Mouse (Mus musculus): ENCODE results near the gene Akap6. TPM values are rescaled to one million over a fixed set of nuclear protein-coding genes. Genes with fewer than 3 reads are reported as not detected.

Akap6 gene
- polyA plus RNA-seq, 1 experiment from 2014 or later, result 2.3 TPM

DNA sequence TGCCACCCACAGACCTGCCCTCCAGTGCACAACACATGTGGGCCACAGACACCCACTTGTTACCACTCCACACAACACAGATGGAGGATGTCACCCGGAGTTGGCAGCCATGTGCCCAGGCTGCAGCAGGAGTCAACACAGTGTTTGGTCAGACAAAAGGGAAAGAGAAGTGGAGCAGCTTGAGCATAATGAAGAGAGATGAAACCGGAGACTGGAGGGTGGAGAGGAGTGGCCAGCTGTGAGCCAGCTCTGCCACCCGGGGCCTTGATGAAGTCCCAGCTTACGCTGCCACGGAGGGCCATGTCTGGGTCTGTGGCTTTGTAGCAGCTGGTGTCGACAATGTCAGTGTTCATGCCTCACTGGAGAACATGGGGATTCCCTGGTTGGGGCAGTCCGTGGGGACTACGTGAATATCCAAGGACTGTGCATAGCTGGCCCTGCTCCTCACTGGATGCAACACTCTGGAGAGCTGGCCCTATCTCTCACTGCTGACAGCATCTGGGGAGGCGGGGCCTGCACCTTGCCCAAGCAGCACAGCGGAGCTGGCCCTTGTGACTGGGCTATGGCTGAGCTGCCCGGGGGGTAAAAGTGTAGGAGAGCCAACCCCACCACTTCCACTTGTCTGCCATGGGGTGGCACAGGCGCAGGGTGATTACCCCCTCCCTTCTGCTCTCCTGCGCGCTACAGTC is 148.8 kb downstream of the Akap6 start:
- peak; percentile 75 for DNase-seq (ENCODE audit: low spot score)
- 54% methylated on average over 14 of the region's 14 CpGs for WGBS
- no peaks in the 10 kb centered on the region for H3K27me3 ChIP-seq (ENCODE audit: insufficient read depth, poor library complexity, severe bottlenecking)
- H3K9me3 ChIP-seq, result no peaks in the 10 kb centered on the region
- H3K4me1 ChIP-seq, result peaks cover 38% of the 10 kb centered on the region
- H3K27ac ChIP-seq, result peak overlapping the region; percentile 69; the same call in 1 of the 2 replicates
- H3K4me3 ChIP-seq, result peak overlapping the region; percentile 31
- no peaks in the 10 kb centered on the region for H3K36me3 ChIP-seq

DNA sequence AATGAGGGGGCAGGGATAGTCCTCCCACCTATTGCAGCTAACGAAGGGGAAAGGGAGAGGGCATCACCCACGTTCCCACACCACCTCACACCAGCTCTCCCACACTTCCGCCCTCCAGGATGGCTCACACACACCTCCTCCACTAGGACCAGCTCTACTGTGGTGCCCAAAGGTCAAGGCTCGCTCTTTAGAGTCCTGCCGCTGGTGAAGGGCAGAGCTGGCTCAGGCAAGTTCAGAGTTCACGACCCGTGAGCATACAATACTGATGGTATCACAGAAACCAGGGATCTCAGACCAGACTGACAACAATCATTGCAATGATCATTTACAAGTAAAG is 149.3 kb downstream of the Akap6 start:
- Histone ChIP-seq H3K9me3 (no peaks in the 10 kb centered on the region), H3K27ac (peak overlapping the region; percentile 69; the same call in 1 of the 2 replicates), H3K36me3 (no peaks in the 10 kb centered on the region), H3K27me3 (ENCODE audit: insufficient read depth, poor library complexity, severe bottlenecking) (no peaks in the 10 kb centered on the region), H3K4me1 (peaks cover 43% of the 10 kb centered on the region), H3K4me3 (peak overlapping the region; percentile 31)
- DNase-seq (ENCODE audit: low spot score), result peak; percentile 70
- WGBS, result 64% methylated on average over 7 of the region's 7 CpGs

- no peak overlapping the region for H3K4me3 ChIP-seq
- no peaks in the 10 kb centered on the region for H3K9me3 ChIP-seq
- H3K36me3 ChIP-seq, result no peaks in the 10 kb centered on the region
- WGBS, result 48% methylated on average over 4 of the region's 4 CpGs
- H3K4me1 ChIP-seq, result peaks cover 51% of the 10 kb centered on the region
- peak; percentile 75 for DNase-seq (ENCODE audit: low spot score)
- H3K27ac ChIP-seq, result 0 out of 2 replicates have a peak overlapping the region, but pooled peaks have one; percentile 3
- no peaks in the 10 kb centered on the region for H3K27me3 ChIP-seq (ENCODE audit: insufficient read depth, poor library complexity, severe bottlenecking)
These were observed 150.1 kb downstream of the Akap6 start for GRCm38 (mm10) chr12:52849297-52849696.

DNA sequence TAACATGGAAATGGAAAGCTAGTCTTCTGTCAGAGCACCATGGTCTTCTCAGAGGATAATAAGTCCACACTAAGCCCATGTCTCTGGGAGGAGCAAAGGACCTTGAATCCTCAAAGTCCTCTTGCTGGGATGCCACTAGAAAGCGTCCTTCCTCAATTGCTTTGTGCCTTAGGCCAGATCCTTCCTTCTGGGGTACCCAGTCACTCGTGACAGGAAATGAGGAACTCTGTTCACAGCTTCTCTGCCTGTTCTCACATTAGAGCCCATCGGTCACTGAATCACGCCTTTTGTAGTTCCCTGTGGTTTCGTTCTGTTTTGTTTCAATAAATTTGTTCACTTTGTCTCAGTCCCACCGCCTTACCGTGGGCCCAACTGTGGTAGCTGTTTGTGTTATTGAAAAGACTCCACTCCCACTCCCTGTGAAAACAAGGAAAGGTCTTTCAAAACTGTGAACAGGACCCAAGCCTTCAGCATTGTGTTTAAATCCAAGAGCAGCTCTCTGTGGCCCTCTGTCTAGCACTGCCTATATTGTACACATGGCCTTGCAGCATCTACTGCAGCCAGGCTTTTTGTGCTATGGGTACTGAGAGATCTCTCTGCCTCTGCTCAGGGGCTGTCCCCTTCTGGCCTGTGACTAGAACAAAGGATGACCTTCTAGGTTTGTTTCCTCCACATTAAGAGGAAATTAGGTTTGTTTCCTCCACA is 151.3 kb downstream of the Akap6 start:
- no peaks in the 10 kb centered on the region for H3K9me3 ChIP-seq
- peaks cover 52% of the 10 kb centered on the region for H3K4me1 ChIP-seq
- peak; percentile 54 for DNase-seq (ENCODE audit: low spot score)
- no peaks in the 10 kb centered on the region for H3K36me3 ChIP-seq
- WGBS, result 77% methylated on average over 7 of the region's 7 CpGs
- no peaks in the 10 kb centered on the region for H3K27me3 ChIP-seq (ENCODE audit: insufficient read depth, poor library complexity, severe bottlenecking)
- H3K27ac ChIP-seq, result peak overlapping the region; percentile 54
- H3K4me3 ChIP-seq, result no peak overlapping the region

GRCm38 (mm10) chr12:52851221-52851620 is 152.0 kb downstream of the Akap6 start:
- peaks cover 52% of the 10 kb centered on the region for H3K4me1 ChIP-seq
- peak overlapping the region; percentile 54 for H3K27ac ChIP-seq
- H3K27me3 ChIP-seq (ENCODE audit: insufficient read depth, poor library complexity, severe bottlenecking), result no peaks in the 10 kb centered on the region
- 57% methylated on average over 5 of the region's 5 CpGs for WGBS
- no peak overlapping the region for H3K4me3 ChIP-seq
- H3K36me3 ChIP-seq, result no peaks in the 10 kb centered on the region
- DNase-seq (ENCODE audit: low spot score), result peak; percentile 54
- H3K9me3 ChIP-seq, result no peaks in the 10 kb centered on the region

DNA sequence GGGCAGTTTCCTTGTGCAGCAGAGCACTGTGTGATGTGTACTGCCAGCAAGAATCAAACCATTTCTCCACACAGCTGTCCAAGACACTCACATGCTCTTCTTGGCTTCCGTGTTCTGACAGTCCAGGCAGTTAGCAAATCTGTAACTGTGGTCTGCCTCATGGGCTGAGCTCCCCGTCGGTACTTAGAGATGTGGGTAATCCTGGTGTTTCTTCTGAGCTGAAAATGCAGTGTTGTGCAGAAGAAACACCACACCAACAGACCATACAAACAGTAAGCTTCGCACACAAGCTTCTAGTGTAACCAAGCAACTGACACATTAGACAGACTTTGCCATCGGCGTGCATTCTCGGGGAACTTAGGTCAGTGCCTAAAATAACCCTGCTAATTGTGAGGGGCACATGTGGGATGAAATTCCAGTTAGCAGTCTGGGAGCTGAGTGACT is 155.1 kb downstream of the Akap6 start:
- H3K27me3 ChIP-seq (ENCODE audit: insufficient read depth, poor library complexity, severe bottlenecking), result no peaks in the 10 kb centered on the region
- WGBS, result 30% methylated on average over 7 of the region's 7 CpGs
- no peaks in the 10 kb centered on the region for H3K36me3 ChIP-seq
- peak; percentile 91 for DNase-seq (ENCODE audit: low spot score)
- H3K4me1 ChIP-seq, result peaks cover 37% of the 10 kb centered on the region
- peak overlapping the region; percentile 52 for H3K4me3 ChIP-seq
- peak overlapping the region; percentile 89 for H3K27ac ChIP-seq
- no peaks in the 10 kb centered on the region for H3K9me3 ChIP-seq

GRCm38 (mm10) chr12:52856104-52856503 is 156.9 kb downstream of the Akap6 start:
- Histone ChIP-seq H3K4me3 (peak overlapping the region; percentile 33), H3K27ac (no peak overlapping the region), H3K9me3 (no peaks in the 10 kb centered on the region), H3K27me3 (ENCODE audit: insufficient read depth, poor library complexity, severe bottlenecking) (no peaks in the 10 kb centered on the region), H3K4me1 (peaks cover 23% of the 10 kb centered on the region), H3K36me3 (no peaks in the 10 kb centered on the region)
- 92% methylated on average over 1 of the region's 1 CpGs for WGBS
- peak; percentile 65 for DNase-seq (ENCODE audit: low spot score)

GRCm38 (mm10) chr12:52857306-52857705 is 158.1 kb downstream of the Akap6 start:
- H3K4me1 ChIP-seq, result peaks cover 20% of the 10 kb centered on the region
- DNase-seq (ENCODE audit: low spot score), result no peak
- no peak overlapping the region for H3K4me3 ChIP-seq
- H3K9me3 ChIP-seq, result no peaks in the 10 kb centered on the region
- no peaks in the 10 kb centered on the region for H3K27me3 ChIP-seq (ENCODE audit: insufficient read depth, poor library complexity, severe bottlenecking)
- 82% methylated on average over 4 of the region's 4 CpGs for WGBS
- H3K36me3 ChIP-seq, result no peaks in the 10 kb centered on the region
- no peak overlapping the region for H3K27ac ChIP-seq

GRCm38 (mm10) chr12:52861922-52862321 is 162.7 kb downstream of the Akap6 start:
- H3K27me3 ChIP-seq (ENCODE audit: insufficient read depth, poor library complexity, severe bottlenecking), result no peaks in the 10 kb centered on the region
- H3K27ac ChIP-seq, result no peak overlapping the region
- H3K4me1 ChIP-seq, result no peaks in the 10 kb centered on the region
- no peak for DNase-seq (ENCODE audit: low spot score)
- H3K9me3 ChIP-seq, result no peaks in the 10 kb centered on the region
- WGBS, result 89% methylated on average over 3 of the region's 3 CpGs
- no peak overlapping the region for H3K4me3 ChIP-seq
- H3K36me3 ChIP-seq, result 0 out of 2 replicates have a peak, but pooled peaks cover 2% of the 10 kb centered on the region

- WGBS, result 21% methylated on average over 8 of the region's 8 CpGs
- DNase-seq (ENCODE audit: low spot score), result no peak
- no peaks in the 10 kb centered on the region for H3K9me3 ChIP-seq
- H3K4me3 ChIP-seq, result peak overlapping the region; percentile 24; the same call in 1 of the 2 replicates
- H3K36me3 ChIP-seq, result 0 out of 2 replicates have a peak, but pooled peaks cover 2% of the 10 kb centered on the region
- peaks cover 15% of the 10 kb centered on the region; the same call in 1 of the 2 replicates for H3K4me1 ChIP-seq
- peak overlapping the region; percentile 75 for H3K27ac ChIP-seq
- no peaks in the 10 kb centered on the region for H3K27me3 ChIP-seq (ENCODE audit: insufficient read depth, poor library complexity, severe bottlenecking)
These were observed 168.9 kb downstream of the Akap6 start for GRCm38 (mm10) chr12:52868000-52868624.

GRCm38 (mm10) chr12:52871604-52872003 is 172.4 kb downstream of the Akap6 start:
- WGBS, result 67% methylated on average over 3 of the region's 3 CpGs
- Histone ChIP-seq H3K4me3 (no peak overlapping the region), H3K9me3 (no peaks in the 10 kb centered on the region), H3K36me3 (no peaks in the 10 kb centered on the region), H3K4me1 (peaks cover 31% of the 10 kb centered on the region), H3K27ac (no peak overlapping the region), H3K27me3 (ENCODE audit: insufficient read depth, poor library complexity, severe bottlenecking) (no peaks in the 10 kb centered on the region)
- no peak for DNase-seq (ENCODE audit: low spot score)

- 45% methylated on average over 9 of the region's 9 CpGs for WGBS
- Histone ChIP-seq H3K36me3 (no peaks in the 10 kb centered on the region), H3K4me1 (peaks cover 44% of the 10 kb centered on the region), H3K27me3 (ENCODE audit: insufficient read depth, poor library complexity, severe bottlenecking) (no peaks in the 10 kb centered on the region), H3K4me3 (no peak overlapping the region), H3K9me3 (no peaks in the 10 kb centered on the region), H3K27ac (peak overlapping the region; percentile 49)
- DNase-seq (ENCODE audit: low spot score), result no peak
These were observed 175.2 kb downstream of the Akap6 start for GRCm38 (mm10) chr12:52874332-52874923.

Data from heart, embryonic 10.5 days (tissue).